Mouse (Mus musculus): ENCODE measurements around the gene Ski. TPM values are rescaled to one million over a fixed set of nuclear protein-coding genes. Genes with fewer than 3 reads are reported as not detected.
A peak's percentile ranks its signal among the peaks of the same experiment; 100 is the strongest.

The Ski gene
- polyA plus RNA-seq, 1 experiment, result 32.2 TPM

- Histone ChIP-seq H3K27ac (ENCODE audit: insufficient read depth, low read length) (no peak overlapping the region), H3K4me3 (ENCODE audit: extremely low read depth, insufficient read depth, insufficient read length) (no peak overlapping the region), H3K4me1 (ENCODE audit: control insufficient read depth, insufficient read depth, insufficient read length) (peaks cover 10% of the 10 kb centered on the region; the same call in 1 of the 2 replicates), H3K36me3 (ENCODE audit: control insufficient read depth, insufficient read depth, low read length) (no peaks in the 10 kb centered on the region), H3K27me3 (ENCODE audit: control insufficient read depth, insufficient read depth, low read length) (no peaks in the 10 kb centered on the region)
- DNase-seq (ENCODE audit: low read depth in 1 of 2, low spot score in 2 of 2), result peak in 1 of 2 experiments; percentile 59
- TF ChIP-seq CTCF (IDR thresholded peaks at IDR 0.05; ENCODE audit: extremely low read depth, insufficient read depth, insufficient read length, insufficient replicate concordance) (peak; percentile 42; the same call in 1 of the 2 replicates), POLR2A (IDR thresholded peaks at IDR 0.05; ENCODE audit: low read depth, low read length) (no peak)
- 82% methylated on average over 10 of the region's 10 CpGs for WGBS
Observed at GRCm38 (mm10) chr4:155129132-155129917, 93.1 kb downstream of the Ski start.

GRCm38 (mm10) chr4:155128411-155128810 lies 94.0 kb downstream of the Ski start:
- TF ChIP-seq POLR2A (IDR thresholded peaks at IDR 0.05; ENCODE audit: low read depth, low read length) (no peak), CTCF (IDR thresholded peaks at IDR 0.05; ENCODE audit: extremely low read depth, insufficient read depth, insufficient read length, insufficient replicate concordance) (no peak)
- no peak overlapping the region for H3K4me3 ChIP-seq (ENCODE audit: extremely low read depth, insufficient read depth, insufficient read length)
- WGBS, result 92% methylated on average over 15 of the region's 15 CpGs

GRCm38 (mm10) chr4:155126602-155127372 lies 95.6 kb downstream of the Ski start:
- DNase-seq (ENCODE audit: low read depth in 1 of 2, low spot score in 2 of 2), result peak in 1 of 2 experiments; percentile 19
- no peaks in the 10 kb centered on the region for H3K27me3 ChIP-seq (ENCODE audit: control insufficient read depth, insufficient read depth, low read length)
- peaks cover 10% of the 10 kb centered on the region; the same call in 1 of the 2 replicates for H3K4me1 ChIP-seq (ENCODE audit: control insufficient read depth, insufficient read depth, insufficient read length)
- no peak overlapping the region for H3K4me3 ChIP-seq (ENCODE audit: extremely low read depth, insufficient read depth, insufficient read length)
- no peak for TF ChIP-seq CTCF (IDR thresholded peaks at IDR 0.05; ENCODE audit: extremely low read depth, insufficient read depth, insufficient read length, insufficient replicate concordance)
- no peak overlapping the region for H3K27ac ChIP-seq (ENCODE audit: insufficient read depth, low read length)
- 42% methylated on average over 7 of the region's 7 CpGs for WGBS
- no peaks in the 10 kb centered on the region for H3K36me3 ChIP-seq (ENCODE audit: control insufficient read depth, insufficient read depth, low read length)

More at GRCm38 (mm10) chr4:155128411-155128810, 94.0 kb downstream of the Ski start:
- no peaks in the 10 kb centered on the region for H3K36me3 ChIP-seq (ENCODE audit: control insufficient read depth, insufficient read depth, low read length)
- no peak overlapping the region for H3K27ac ChIP-seq (ENCODE audit: insufficient read depth, low read length)
- no peaks in the 10 kb centered on the region for H3K27me3 ChIP-seq (ENCODE audit: control insufficient read depth, insufficient read depth, low read length)
- H3K4me1 ChIP-seq (ENCODE audit: control insufficient read depth, insufficient read depth, insufficient read length), result peaks cover 10% of the 10 kb centered on the region; the same call in 1 of the 2 replicates
- no peak for DNase-seq (ENCODE audit: low read depth in 1 of 2, low spot score in 2 of 2)

GRCm38 (mm10) chr4:155126194-155126593 lies 96.2 kb downstream of the Ski start:
- TF ChIP-seq CTCF (IDR thresholded peaks at IDR 0.05; ENCODE audit: extremely low read depth, insufficient read depth, insufficient read length, insufficient replicate concordance) (no peak), POLR2A (IDR thresholded peaks at IDR 0.05; ENCODE audit: low read depth, low read length) (no peak)
- DNase-seq (ENCODE audit: low read depth in 1 of 2, low spot score in 2 of 2), result no peak
- Histone ChIP-seq H3K36me3 (ENCODE audit: control insufficient read depth, insufficient read depth, low read length) (no peaks in the 10 kb centered on the region), H3K27ac (ENCODE audit: insufficient read depth, low read length) (no peak overlapping the region), H3K4me1 (ENCODE audit: control insufficient read depth, insufficient read depth, insufficient read length) (peaks cover 10% of the 10 kb centered on the region; the same call in 1 of the 2 replicates), H3K27me3 (ENCODE audit: control insufficient read depth, insufficient read depth, low read length) (no peaks in the 10 kb centered on the region), H3K4me3 (ENCODE audit: extremely low read depth, insufficient read depth, insufficient read length) (no peak overlapping the region)
- 49% methylated on average over 5 of the region's 5 CpGs for WGBS

- H3K4me1 ChIP-seq (ENCODE audit: control insufficient read depth, insufficient read depth, insufficient read length), result peaks cover 10% of the 10 kb centered on the region; the same call in 1 of the 2 replicates
Observed at GRCm38 (mm10) chr4:155125310-155125709, 97.1 kb downstream of the Ski start.

GRCm38 (mm10) chr4:155123868-155124534 lies 98.4 kb downstream of the Ski start:
- no peak overlapping the region for H3K4me3 ChIP-seq (ENCODE audit: extremely low read depth, insufficient read depth, insufficient read length)
- no peaks in the 10 kb centered on the region for H3K36me3 ChIP-seq (ENCODE audit: control insufficient read depth, insufficient read depth, low read length)
- H3K27me3 ChIP-seq (ENCODE audit: control insufficient read depth, insufficient read depth, low read length), result no peaks in the 10 kb centered on the region
- no peak overlapping the region for H3K27ac ChIP-seq (ENCODE audit: insufficient read depth, low read length)
- peaks cover 10% of the 10 kb centered on the region; the same call in 1 of the 2 replicates for H3K4me1 ChIP-seq (ENCODE audit: control insufficient read depth, insufficient read depth, insufficient read length)
- 91% methylated on average over 9 of the region's 9 CpGs for whole genome bisulfite sequencing
- no peak for TF ChIP-seq POLR2A (IDR thresholded peaks at IDR 0.05; ENCODE audit: low read depth, low read length)
- no peak for TF ChIP-seq CTCF (IDR thresholded peaks at IDR 0.05; ENCODE audit: extremely low read depth, insufficient read depth, insufficient read length, insufficient replicate concordance)
- no peak for DNase-seq (ENCODE audit: low read depth in 1 of 2, low spot score in 2 of 2)

More at GRCm38 (mm10) chr4:155125310-155125709, 97.1 kb downstream of the Ski start:
- H3K4me3 ChIP-seq (ENCODE audit: extremely low read depth, insufficient read depth, insufficient read length), result no peak overlapping the region
- TF ChIP-seq CTCF (IDR thresholded peaks at IDR 0.05; ENCODE audit: extremely low read depth, insufficient read depth, insufficient read length, insufficient replicate concordance) (no peak), POLR2A (IDR thresholded peaks at IDR 0.05; ENCODE audit: low read depth, low read length) (no peak)
- no peaks in the 10 kb centered on the region for H3K27me3 ChIP-seq (ENCODE audit: control insufficient read depth, insufficient read depth, low read length)
- WGBS, result 61% methylated on average over 7 of the region's 7 CpGs
- no peaks in the 10 kb centered on the region for H3K36me3 ChIP-seq (ENCODE audit: control insufficient read depth, insufficient read depth, low read length)
- DNase-seq (ENCODE audit: low read depth in 1 of 2, low spot score in 2 of 2), result no peak
- H3K27ac ChIP-seq (ENCODE audit: insufficient read depth, low read length), result no peak overlapping the region
